Mouse (Mus musculus): ENCODE measurements around the gene Hlf.

DNA sequence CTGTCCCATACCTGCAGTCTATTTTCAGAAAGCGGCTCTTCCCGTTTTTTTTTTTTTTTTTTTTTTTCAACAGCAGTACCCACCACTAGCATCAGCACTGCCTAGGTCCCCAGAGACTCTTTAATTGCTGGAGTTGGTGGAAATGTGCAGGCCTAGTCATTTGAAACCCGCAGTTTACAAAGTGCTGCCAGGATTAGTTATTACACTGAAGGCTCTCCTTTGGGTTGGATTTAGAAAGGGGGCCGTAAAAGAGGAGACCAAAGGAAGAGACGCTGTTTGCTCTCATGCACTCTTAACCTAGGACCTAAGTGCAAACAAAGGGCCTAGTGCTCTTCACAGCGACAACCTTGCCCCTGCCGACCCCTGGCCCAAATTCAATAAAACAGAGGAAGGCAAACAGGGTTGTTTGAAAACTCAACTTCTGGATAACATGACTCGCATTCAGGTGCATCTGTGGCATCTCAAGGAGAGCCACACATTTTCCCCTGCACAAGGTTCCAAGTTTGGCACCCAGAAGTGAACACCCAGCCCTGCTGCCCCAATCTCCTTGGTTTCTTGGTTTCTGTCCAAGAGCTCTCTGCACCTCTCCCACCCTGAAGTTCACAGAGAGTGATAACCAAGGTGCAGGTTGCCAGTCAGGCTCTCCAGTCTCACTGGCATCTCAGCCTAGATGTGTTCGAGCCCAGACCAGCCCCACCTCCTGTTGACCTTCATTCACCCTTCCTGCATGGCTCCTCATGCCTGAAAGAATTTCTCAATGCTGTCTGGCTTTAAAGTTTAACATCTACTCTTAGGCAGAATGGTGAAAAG is 34.0 kb downstream of the Hlf start:
- no peak for TF ChIP-seq ZC3H11A (IDR thresholded peaks at IDR 0.05; ENCODE audit: borderline replicate concordance, low read depth, low read length)
- peak; percentile 62; the same call in 1 of the 2 replicates for TF ChIP-seq ZNF384 (IDR thresholded peaks at IDR 0.05; ENCODE audit: low read depth, low read length)
- TF ChIP-seq MAFK (IDR thresholded peaks at IDR 0.05; ENCODE audit: insufficient read depth, low read depth, low read length): no peak
